Mouse (Mus musculus) MEL (cell line): ENCODE data around the gene Srarp. TPM values are rescaled to one million over a fixed set of nuclear protein-coding genes. Genes with fewer than 3 reads are reported as not detected.
A peak's percentile ranks its signal among the peaks of the same experiment; 100 is the strongest.

ENCODE experiments used
- DNase-seq: peaks from one replicate; pipeline ENCODE4 v3.0.0; 2011; ENCODE audit warnings: low read depth, low spot score
- H3K27ac ChIP-seq: 2 replicates; pipeline ENCODE4 v1.5.1; 2012; ENCODE audit warnings: low read depth, mild to moderate bottlenecking, control low read depth, low read length, moderate library complexity; ENCODE audit not compliant: control insufficient read depth
- H3K27me3 ChIP-seq, 2 experiments: fragments of 150-350 bp in 1 of 2; sonication (generic) in 1 of 2; 2 replicates each; pipeline ENCODE4 v1.6.1; 2012; ENCODE audit warnings: low read length in 2 of 2, mild to moderate bottlenecking in 2 of 2, improper control_type of control experiment in 1 of 2, moderate library complexity in 1 of 2; ENCODE audit not compliant: insufficient read depth in 2 of 2, control insufficient read depth in 1 of 2
- H3K36me3 ChIP-seq, 2 experiments: 2 replicates each; pipeline ENCODE4 v1.6.1; 2012 to 2014; ENCODE audit warnings: low read length in 2 of 2, improper control_type of control experiment in 1 of 2, inconsistent platforms in 1 of 2, mild to moderate bottlenecking in 1 of 2; ENCODE audit not compliant: insufficient read depth in 2 of 2, control insufficient read depth in 1 of 2
- H3K4me1 ChIP-seq, 2 experiments: fragments of 150-350 bp in 1 of 2; sonication (generic) in 1 of 2; 2 replicates each; pipeline ENCODE4 v1.6.1; 2012; ENCODE audit warnings: low read length in 2 of 2, improper control_type of control experiment in 1 of 2, mild to moderate bottlenecking in 1 of 2; ENCODE audit not compliant: insufficient read depth in 2 of 2, control insufficient read depth in 1 of 2
- H3K4me3 ChIP-seq, 2 experiments: fragments of 150-350 bp in 1 of 2; sonication (generic) in 1 of 2; 2 replicates each; pipeline ENCODE4 v1.5.1; 2012; ENCODE audit warnings: low read depth in 2 of 2, low read length in 2 of 2, mild to moderate bottlenecking in 2 of 2, moderate library complexity in 2 of 2, control low read depth in 1 of 2, improper control_type of control experiment in 1 of 2; ENCODE audit not compliant: control insufficient read depth in 1 of 2, insufficient read depth in 1 of 2
- H3K79me2 ChIP-seq: 2 replicates; pipeline ENCODE4 v1.6.1; 2012; ENCODE audit warnings: mild to moderate bottlenecking, low read length, moderate library complexity; ENCODE audit not compliant: control insufficient read depth, poor library complexity, insufficient read depth
- H3K9ac ChIP-seq: 2 replicates; pipeline ENCODE4 v1.6.1; 2012; ENCODE audit warnings: low read depth, mild to moderate bottlenecking, control low read depth, low read length, moderate library complexity; ENCODE audit not compliant: control insufficient read depth, poor library complexity, severe bottlenecking
- H3K9me3 ChIP-seq: fragments of 150-350 bp; sonication (generic); replicated peaks from 2 replicates; pipeline ENCODE4 v1.6.1; 2012; ENCODE audit warnings: mild to moderate bottlenecking, low read length, improper control_type of control experiment, moderate library complexity; ENCODE audit not compliant: insufficient read depth
- BHLHE40 ChIP-seq: IDR thresholded peaks from 2 replicates; pipeline ENCODE4 v1.6.1; 2012; ENCODE audit warnings: low read depth, mild to moderate bottlenecking, inconsistent platforms, low read length, improper control_type of control experiment, borderline replicate concordance
- CTCF ChIP-seq, 3 experiments: IDR thresholded peaks in 2 of 3; conservative IDR thresholded peaks in 1 of 3; 2 replicates each; pipeline ENCODE4 v1.5.1; 2011 to 2012; ENCODE audit warnings: low read length in 3 of 3, low read depth in 2 of 3, mild to moderate bottlenecking in 2 of 3, improper control_type of control experiment in 1 of 3, inconsistent platforms in 1 of 3, mixed read lengths in 1 of 3, moderate library complexity in 1 of 3; ENCODE audit not compliant: control insufficient read depth in 1 of 3, insufficient read depth in 1 of 3, poor library complexity in 1 of 3, severe bottlenecking in 1 of 3
- ELF1 ChIP-seq: IDR thresholded peaks from 2 replicates; pipeline ENCODE4 v1.6.1; 2014; ENCODE audit warnings: low read depth, mild to moderate bottlenecking, inconsistent platforms, low read length, improper control_type of control experiment, moderate library complexity
- EP300 ChIP-seq, 2 experiments: IDR thresholded peaks; 2 replicates each; pipeline ENCODE4 v1.6.1; 2011; ENCODE audit warnings: improper control_type of control experiment in 2 of 2, low read length in 2 of 2, low read depth in 1 of 2, mild to moderate bottlenecking in 1 of 2
- HCFC1 ChIP-seq: IDR thresholded peaks from 2 replicates; pipeline ENCODE4 v1.6.1; 2012; ENCODE audit warnings: low read depth, mild to moderate bottlenecking, inconsistent platforms, low read length, improper control_type of control experiment, moderate library complexity
- KAT2A ChIP-seq: conservative IDR thresholded peaks from 2 replicates; pipeline ENCODE4 v1.6.1; 2012; ENCODE audit warnings: low read depth, low read length, improper control_type of control experiment, inconsistent platforms
- MAX ChIP-seq: IDR thresholded peaks from 2 replicates; pipeline ENCODE4 v1.6.1; 2011; ENCODE audit warnings: low read length, improper control_type of control experiment
- MAZ ChIP-seq: IDR thresholded peaks from 2 replicates; pipeline ENCODE4 v1.6.1; 2012; ENCODE audit warnings: low read depth, mild to moderate bottlenecking, inconsistent platforms, low read length, improper control_type of control experiment
- MXI1 ChIP-seq: IDR thresholded peaks from 2 replicates; pipeline ENCODE4 v1.6.1; 2011; ENCODE audit warnings: mild to moderate bottlenecking, low read depth, low read length, improper control_type of control experiment
- MYB ChIP-seq: IDR thresholded peaks from 2 replicates; pipeline ENCODE4 v1.6.1; 2011; ENCODE audit warnings: mild to moderate bottlenecking, low read depth, low read length, improper control_type of control experiment
- MYC ChIP-seq: IDR thresholded peaks from 2 replicates; pipeline ENCODE4 v1.6.1; 2011; ENCODE audit warnings: low read depth, mild to moderate bottlenecking, low read length, improper control_type of control experiment, moderate library complexity
- NELFE ChIP-seq: IDR thresholded peaks from 2 replicates; pipeline ENCODE4 v1.6.1; 2011; ENCODE audit warnings: low read depth, low read length, improper control_type of control experiment
- NRF1 ChIP-seq: IDR thresholded peaks from 2 replicates; pipeline ENCODE4 v1.6.1; 2014; ENCODE audit warnings: low read depth, mild to moderate bottlenecking, inconsistent platforms, low read length, improper control_type of control experiment, moderate library complexity; ENCODE audit not compliant: poor library complexity, insufficient read depth, severe bottlenecking
- POLR2A ChIP-seq, 2 experiments: IDR thresholded peaks; 2 replicates each; pipeline ENCODE4 v1.6.1; 2011 to 2012; ENCODE audit warnings: low read length in 2 of 2, mild to moderate bottlenecking in 2 of 2, control low read depth in 1 of 2, improper control_type of control experiment in 1 of 2, low read depth in 1 of 2, moderate library complexity in 1 of 2; ENCODE audit not compliant: control insufficient read depth in 1 of 2, insufficient read depth in 1 of 2, poor library complexity in 1 of 2
- SIN3A ChIP-seq: IDR thresholded peaks from 2 replicates; pipeline ENCODE4 v1.6.1; 2012; ENCODE audit warnings: low read length, improper control_type of control experiment, inconsistent platforms
- SMC3 ChIP-seq: IDR thresholded peaks from 2 replicates; pipeline ENCODE4 v1.6.1; 2011; ENCODE audit warnings: low read depth, low read length, improper control_type of control experiment
- TAL1 ChIP-seq: IDR thresholded peaks from 2 replicates; pipeline ENCODE4 v1.6.1; 2012; ENCODE audit warnings: mild to moderate bottlenecking, inconsistent platforms, low read length, moderate library complexity, mixed read lengths
- TBP ChIP-seq: IDR thresholded peaks from 2 replicates; pipeline ENCODE4 v1.8.0; 2011; ENCODE audit warnings: low read depth, low read length, improper control_type of control experiment
- TCF12 ChIP-seq: IDR thresholded peaks from 2 replicates; pipeline ENCODE4 v1.6.1; 2014; ENCODE audit warnings: low read depth, mild to moderate bottlenecking, inconsistent platforms, low read length, improper control_type of control experiment, moderate library complexity
- UBTF ChIP-seq: IDR thresholded peaks from 2 replicates; pipeline ENCODE4 v1.6.1; 2012; ENCODE audit warnings: low read depth, mild to moderate bottlenecking, inconsistent platforms, low read length, improper control_type of control experiment, moderate library complexity, borderline replicate concordance; ENCODE audit not compliant: insufficient read depth
- USF1 ChIP-seq: IDR thresholded peaks from 2 replicates; pipeline ENCODE4 v1.6.1; 2014; ENCODE audit warnings: low read depth, mild to moderate bottlenecking, inconsistent platforms, low read length, improper control_type of control experiment, moderate library complexity
- ZC3H11A ChIP-seq: IDR thresholded peaks from 2 replicates; pipeline ENCODE4 v1.6.1; 2012; ENCODE audit warnings: low read depth, mild to moderate bottlenecking, inconsistent platforms, low read length, improper control_type of control experiment
- ZKSCAN1 ChIP-seq: IDR thresholded peaks from 2 replicates; pipeline ENCODE4 v1.6.1; 2012; ENCODE audit warnings: low read depth, mild to moderate bottlenecking, inconsistent platforms, low read length, improper control_type of control experiment, moderate library complexity
- ZMIZ1 ChIP-seq: IDR thresholded peaks from 2 replicates; pipeline ENCODE4 v1.6.1; 2012; ENCODE audit warnings: low read depth, mild to moderate bottlenecking, inconsistent platforms, low read length, improper control_type of control experiment, moderate library complexity
- ZNF384 ChIP-seq: IDR thresholded peaks from 2 replicates; pipeline ENCODE4 v1.6.1; 2012; ENCODE audit warnings: low read depth, mild to moderate bottlenecking, inconsistent platforms, low read length, improper control_type of control experiment
- polyA plus RNA-seq, 2 experiments: library from polyadenylated mRNA; stranded (reverse) in 1 of 2; unstranded in 1 of 2; fragments of >175 nt in 1 of 2; fragments of >200 nt in 1 of 2; gene quantifications; 2 replicates each; pipeline versions ENCODE4 v1.2.1 to v1.2.4; 2012; ENCODE audit warnings: low replicate concordance in 2 of 2, low read depth in 1 of 2; ENCODE audit not compliant: insufficient read length in 2 of 2, insufficient read depth in 1 of 2, missing spikeins in 1 of 2
- total RNA-seq: library from RNA; depleted of rRNA; stranded (reverse); fragments of 300-350 nt; gene quantifications from 2 replicates; pipeline ENCODE4 v1.2.3, GENCODE M21; 2012

Gene Srarp
- total and polyA plus RNA-seq, 3 experiments: not detected

GRCm38 (mm10) chr4:141445328-141445720 lies 9.4 kb upstream of the Srarp start:
- TF ChIP-seq MAX: no peak
- TF ChIP-seq ZNF384: no peak
- DNase-seq: no peak
- Histone ChIP-seq H3K27ac (no peak overlapping the region), H3K27me3 (no peaks in the 10 kb centered on the region), H3K9ac (peak overlapping the region; percentile 91), H3K9me3 (no peaks in the 10 kb centered on the region), H3K4me1 (peaks cover 0 to 15% of the 10 kb centered on the region in 2 experiments; a peak in 2 of 4 replicates), H3K36me3 (peaks cover 2 to 6% of the 10 kb centered on the region in 2 experiments; a peak in 1 of 4 replicates), H3K79me2 (peaks cover 12% of the 10 kb centered on the region), H3K4me3 (peak overlapping the region; percentile 78 to 82)

GRCm38 (mm10) chr4:141444451-141445327 lies 8.8 kb upstream of the Srarp start, which contains the start of gene Zbtb17:
Gene Zbtb17 (plus strand): TSS chr4:141444654.
- Histone ChIP-seq H3K27me3 (no peaks in the 10 kb centered on the region), H3K9me3 (no peaks in the 10 kb centered on the region), H3K4me3 (peak within 1 kb of the TSS; percentile 78 to 88), H3K9ac (peak within 1 kb of the TSS; percentile 91), H3K36me3 (peaks cover 2 to 6% of the 10 kb centered on the region in 2 experiments; a peak in 1 of 4 replicates), H3K27ac (peak within 1 kb of the TSS; percentile 51), H3K79me2 (peaks cover 12% of the 10 kb centered on the region), H3K4me1 (peaks cover 0 to 13% of the 10 kb centered on the region in 2 experiments; a peak in 2 of 4 replicates)
- TF ChIP-seq MAX (0 out of 2 replicates have a peak, but pooled peaks have one; percentile 23), MAZ (no peak), NRF1 (peak; percentile 96), MXI1 (peak; percentile 61; the same call in 1 of the 2 replicates), EP300 (IDR thresholded peaks at IDR 0.05; ENCODE audit: low read depth in 1 of 2, low read length in 2 of 2) (peak in 1 of 2 experiments; percentile 34; a peak in 1 of 4 replicates), ZKSCAN1 (no peak), KAT2A (peak; percentile 95), SIN3A (peak; percentile 97), NELFE (peak; percentile 76), HCFC1 (peak; percentile 99), ZC3H11A (no peak), UBTF (no peak), BHLHE40 (no peak), USF1 (peak; percentile 39), TAL1 (no peak), MYC (no peak), MYB (no peak), SMC3 (no peak), ZMIZ1 (no peak), TCF12 (peak; percentile 63; the same call in 1 of the 2 replicates), ELF1 (peak; percentile 99), CTCF (IDR thresholded peaks at IDR 0.05 in 2 of 3, conservative IDR thresholded peaks at IDR 0.05 in 1 of 3; ENCODE audit: control insufficient read depth in 1 of 3, insufficient read depth in 1 of 3, low read depth in 2 of 3, low read length in 3 of 3, poor library complexity in 1 of 3, severe bottlenecking in 1 of 3) (no peak), POLR2A (IDR thresholded peaks at IDR 0.05; ENCODE audit: control insufficient read depth in 1 of 2, insufficient read depth in 1 of 2, low read depth in 1 of 2, low read length in 2 of 2, poor library complexity in 1 of 2) (peak; percentile 65 to 75; a peak in 3 of 4 replicates), TBP (peak; percentile 58; the same call in 1 of the 2 replicates)
- DNase-seq: peak; percentile 92
